ENCODE assay signal across 1 mouse cellular context in genomic region chr7:116485062-116485601, GRCm38 (mm10).
TF ChIP-seq lines count a peak whose summit lies in the region.

No protein-coding gene starts in this region.

TF ChIP-seq in MEL, 35 proteins besides CTCF, POLR2A, EP300 and RAD21 (continued from another document):
- TF ChIP-seq POLR2AphosphoS2 (IDR thresholded peaks at IDR 0.05; ENCODE audit: low read length) (no peak), SIN3A (IDR thresholded peaks at IDR 0.05; ENCODE audit: low read length) (no peak), ETS1 (IDR thresholded peaks at IDR 0.05; ENCODE audit: low read depth, low read length) (no peak), TBP (IDR thresholded peaks at IDR 0.05; ENCODE audit: low read depth, low read length) (no peak), JUND (IDR thresholded peaks at IDR 0.05; ENCODE audit: low read depth, low read length) (peak; percentile 89), BHLHE40 (IDR thresholded peaks at IDR 0.05; ENCODE audit: borderline replicate concordance, low read depth, low read length) (no peak), GATA1 (IDR thresholded peaks at IDR 0.05; ENCODE audit: low read depth, low read length) (peak; percentile 49; the same call in 1 of the 2 replicates), HCFC1 (IDR thresholded peaks at IDR 0.05; ENCODE audit: low read depth, low read length) (no peak), TAL1 (IDR thresholded peaks at IDR 0.05; ENCODE audit: low read length) (peak; percentile 68), CHD1 (IDR thresholded peaks at IDR 0.05; ENCODE audit: low read depth, low read length) (no peak)
